Mouse (Mus musculus): ENCODE measurements around the gene Ccdc17. TPM values are rescaled to one million over a fixed set of nuclear protein-coding genes. Genes with fewer than 3 reads are reported as not detected.

Ccdc17 gene
- total RNA-seq (2021): 10.0 and 11.0 TPM in 2 replicates
- long read RNA-seq, experiment 1, partial matches to known transcripts: 8 of 11 reads
- long read RNA-seq, experiment 1, other reads (novel, unspliced or antisense): 3 of 11 reads
- long read RNA-seq, experiment 2, partial matches to known transcripts: 6 of 8 reads
- long read RNA-seq, experiment 2, other reads (novel, unspliced or antisense): 2 of 8 reads

DNA sequence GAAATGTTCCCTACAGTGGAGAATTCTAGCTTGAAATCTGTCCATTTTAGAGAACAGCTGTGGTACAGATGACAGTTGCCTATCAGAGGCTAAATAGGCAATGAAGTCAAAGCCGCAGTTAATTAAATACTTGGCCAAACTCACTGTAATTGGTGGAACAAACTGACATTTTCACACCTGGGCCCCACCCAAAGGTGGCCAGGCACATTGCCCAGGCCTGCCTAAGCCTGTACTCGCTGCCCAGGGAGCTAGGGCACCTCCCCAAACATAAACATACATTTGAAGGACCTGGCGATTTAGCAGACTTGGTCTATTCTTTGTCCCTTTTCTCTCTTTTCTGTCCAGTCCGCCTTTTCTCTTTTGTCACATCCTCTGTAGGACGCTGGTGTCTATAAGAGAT, at the start of gene Ccdc17:
Gene Ccdc17 (plus strand): TSS at position 276 of the 400 bp plus-strand sequence.
- no peak for DNase-seq

DNA sequence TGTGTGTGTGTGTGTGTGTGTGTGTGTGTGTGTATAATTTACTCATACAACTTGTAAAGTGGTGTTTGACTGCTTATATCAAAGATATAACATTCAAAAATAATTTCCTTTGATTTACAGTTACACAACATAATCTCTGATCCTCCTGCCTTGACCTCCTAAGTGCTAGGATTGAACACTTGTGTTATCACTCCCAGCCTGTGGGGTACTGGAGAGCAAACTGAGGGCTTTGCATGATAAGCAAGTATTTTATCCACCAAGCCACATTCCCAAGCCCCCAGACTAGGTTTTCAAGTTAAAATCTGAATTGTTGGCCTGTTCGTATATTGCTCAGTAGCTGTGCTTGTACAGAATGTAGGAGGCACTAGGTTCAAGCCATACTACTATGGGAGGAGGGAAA, 46.0 kb upstream of the Ccdc17 start:
- no peak for DNase-seq

DNA sequence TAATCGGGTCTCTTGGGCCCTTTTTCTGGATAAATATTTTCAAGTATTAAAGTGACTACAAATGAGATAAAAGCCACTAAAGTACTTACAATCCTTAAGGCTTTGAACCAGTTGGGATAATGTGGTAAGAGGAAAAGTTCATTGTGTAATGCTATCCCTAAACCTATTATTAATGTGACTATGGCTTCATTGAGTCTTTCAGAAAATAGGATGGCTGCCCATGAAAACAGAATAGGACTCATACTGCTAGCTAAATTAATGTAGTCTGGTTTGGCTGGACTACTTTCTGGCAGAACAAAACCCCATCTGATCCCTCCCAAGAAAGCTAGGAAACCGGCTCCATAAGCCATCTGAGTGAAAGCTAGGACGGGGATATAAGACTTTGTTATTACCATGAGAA, 43.4 kb upstream of the Ccdc17 start:
- DNase-seq: no peak

DNA sequence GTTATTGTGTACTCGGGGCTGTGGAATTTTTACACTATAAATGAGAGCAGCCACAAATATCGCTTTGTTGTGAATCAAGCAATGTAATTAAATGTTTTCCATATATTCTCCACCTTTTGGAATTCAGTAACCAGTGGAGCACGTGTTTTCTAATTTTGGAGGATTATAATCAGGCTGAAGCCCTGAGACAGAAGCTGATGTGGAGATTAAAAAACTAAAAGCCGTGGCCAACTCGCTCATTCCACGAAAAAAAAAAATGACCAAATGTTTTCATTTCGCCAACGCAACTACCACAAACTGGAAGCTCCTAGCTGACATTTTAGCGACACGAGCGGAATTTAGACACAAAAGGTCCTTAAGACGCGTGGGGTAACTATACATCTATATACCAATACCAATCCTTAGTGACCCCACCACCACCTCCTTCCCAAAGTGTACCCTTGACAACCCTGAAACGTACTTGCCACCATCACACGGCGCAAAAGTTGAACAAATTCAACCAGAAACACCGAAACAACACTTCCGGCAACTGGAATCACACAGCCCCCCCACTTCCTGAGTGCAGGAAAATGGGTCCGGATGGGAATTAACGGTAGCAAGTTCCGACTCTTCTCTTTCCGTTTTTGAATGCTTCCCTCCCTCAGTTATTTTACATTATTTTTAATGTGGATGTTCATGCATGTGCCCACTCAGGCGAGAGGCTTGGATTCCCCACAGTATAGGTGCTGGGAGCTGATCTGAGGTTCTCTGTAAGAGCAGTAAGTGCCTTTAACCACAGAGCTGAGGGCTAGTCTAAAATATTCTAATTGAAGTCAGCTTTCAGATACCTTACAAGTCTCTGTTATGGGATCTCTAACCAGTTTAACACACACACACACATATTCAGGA, 40.8 kb upstream of the Ccdc17 start, which contains the start of gene Tmem69:
Gene Tmem69 (minus strand): TSS at position 524 of the 888 bp plus-strand sequence.
- DNase-seq: peak; percentile 91

DNA sequence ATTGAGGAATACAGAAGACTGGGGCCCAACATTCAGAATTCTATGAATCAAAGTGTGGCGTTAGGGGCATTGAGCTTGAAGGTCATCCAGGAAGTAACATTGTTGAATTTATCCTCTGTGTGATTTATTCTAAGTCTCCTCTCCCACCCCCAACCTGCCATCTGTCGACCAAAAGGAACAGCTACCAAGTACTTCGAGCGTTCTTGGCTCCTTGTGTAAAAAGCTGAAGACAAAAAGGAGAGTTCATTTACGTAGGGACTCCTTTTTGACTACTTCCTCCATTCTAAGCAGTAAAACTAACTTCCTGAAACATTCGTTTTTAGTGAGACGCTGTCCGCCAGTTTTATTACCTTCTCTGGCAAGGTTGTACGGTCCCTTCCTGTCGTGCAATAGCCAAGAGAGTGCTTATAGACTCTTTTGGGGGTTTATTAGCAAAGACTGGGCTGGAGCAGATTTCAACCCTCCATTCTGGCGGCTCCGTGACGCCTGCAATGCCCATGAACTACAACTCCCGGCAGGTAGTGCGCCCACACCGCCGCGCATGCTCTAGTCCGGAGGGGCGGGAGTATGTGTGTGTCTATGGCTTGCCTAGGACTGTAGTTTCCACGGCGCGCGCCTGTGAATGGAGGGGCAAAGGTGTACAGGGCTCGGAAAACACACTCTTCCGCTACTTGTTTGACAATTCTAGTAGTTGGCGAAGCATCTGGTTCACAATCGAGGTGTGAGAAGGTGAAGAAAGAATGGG, 39.7 kb upstream of the Ccdc17 start:
- DNase-seq: peak; percentile 96

DNA sequence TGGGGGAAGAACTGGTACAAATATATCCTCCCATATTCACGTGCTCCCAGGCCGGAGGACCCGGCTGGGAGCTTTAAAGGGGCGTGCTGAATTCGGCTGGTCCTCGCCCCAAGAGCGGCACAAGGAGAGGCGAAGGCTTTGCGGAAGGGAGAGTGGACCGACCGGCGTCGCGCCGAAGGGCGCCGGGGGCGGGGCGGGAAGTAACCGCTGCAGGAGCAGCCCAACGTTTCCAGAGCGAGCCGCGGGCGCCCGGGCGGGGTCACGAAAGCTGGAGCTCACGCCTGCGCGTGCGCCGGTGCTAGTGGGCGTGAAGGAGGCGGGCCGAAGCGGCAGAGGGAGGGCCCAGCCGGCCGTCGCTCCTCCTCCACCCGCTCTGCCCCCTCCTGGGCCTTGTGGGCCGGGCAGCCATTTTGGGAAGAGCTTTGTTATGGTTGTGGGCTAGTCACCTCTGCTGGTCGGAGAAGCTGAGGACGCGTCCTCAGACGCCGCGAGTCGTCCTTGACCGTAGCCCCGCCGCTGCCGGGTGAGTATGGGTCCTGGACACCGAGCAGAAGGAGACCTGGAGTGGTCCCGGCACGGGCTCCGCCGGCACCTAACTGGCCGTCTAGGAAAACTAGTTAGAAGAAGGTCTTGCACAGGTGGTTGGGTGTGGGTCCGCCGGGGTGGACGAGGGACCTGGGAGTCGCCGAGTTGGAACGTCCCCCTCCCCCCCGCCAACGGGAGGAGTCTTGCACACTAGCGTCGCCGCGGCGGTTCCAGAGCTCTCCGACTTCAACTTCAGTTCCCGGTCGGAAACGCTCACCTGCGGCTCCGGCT, 38.9 kb upstream of the Ccdc17 start, which contains the start of gene Gpbp1l1:
Gene Gpbp1l1 (plus strand): TSS at position 353 of the 816 bp plus-strand sequence.
- DNase-seq: peak; percentile 99

DNA sequence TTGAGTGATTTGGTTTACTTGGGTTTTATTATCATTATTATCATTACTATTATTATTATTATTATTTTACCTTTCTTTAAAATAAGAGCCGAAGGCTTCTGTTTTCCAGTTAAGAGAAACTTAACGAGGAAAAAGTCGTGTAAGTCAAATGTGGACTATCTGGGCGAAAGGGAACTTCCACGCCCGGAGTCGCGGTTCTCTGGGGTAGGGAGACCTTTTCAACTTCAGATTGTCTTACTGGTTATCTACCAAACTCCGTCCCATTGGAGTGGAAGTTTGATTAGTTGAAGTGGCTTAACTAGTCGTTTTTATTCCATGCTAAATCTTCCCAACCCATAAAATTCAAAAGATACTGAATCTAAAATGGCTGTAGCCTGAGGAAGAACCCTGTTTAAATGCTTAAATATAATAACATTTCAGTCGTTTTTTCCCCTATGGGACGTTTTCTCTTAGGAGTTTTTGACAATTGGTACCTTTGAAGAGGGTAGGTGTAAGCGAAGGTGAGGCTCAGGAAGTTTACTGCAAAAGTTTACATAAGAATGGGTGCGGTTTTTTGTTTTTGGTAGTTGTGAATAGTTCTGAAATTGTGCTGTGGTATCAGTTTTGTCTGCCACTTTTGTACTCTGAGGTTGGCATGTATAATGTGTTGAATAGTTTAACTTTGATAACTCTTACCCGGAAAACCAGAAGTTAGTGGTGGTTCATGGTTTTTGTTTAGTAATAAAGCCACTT, 38.1 kb upstream of the Ccdc17 start:
- peak; percentile 34 for DNase-seq

DNA sequence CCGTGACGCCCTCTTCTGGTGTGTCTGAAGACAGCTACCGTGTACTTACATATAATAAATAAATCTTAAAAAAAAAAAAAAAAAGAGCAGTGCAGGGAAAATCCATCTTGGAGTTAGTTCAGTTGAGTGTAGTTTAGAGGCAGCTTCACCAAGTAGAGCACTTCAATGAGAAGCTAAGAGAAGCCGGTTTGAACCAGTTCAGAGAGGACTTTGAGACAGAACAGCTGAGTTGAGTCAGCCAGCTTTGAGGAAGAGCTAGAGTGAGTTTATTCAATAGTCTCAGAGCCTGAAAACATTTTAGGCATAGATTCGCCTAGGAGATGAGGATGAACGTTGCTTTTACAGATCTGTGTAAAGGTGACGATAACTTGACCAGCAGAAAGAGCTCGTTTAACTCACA, 661 bp upstream of the Ccdc17 start:
- DNase-seq: no peak

DNA sequence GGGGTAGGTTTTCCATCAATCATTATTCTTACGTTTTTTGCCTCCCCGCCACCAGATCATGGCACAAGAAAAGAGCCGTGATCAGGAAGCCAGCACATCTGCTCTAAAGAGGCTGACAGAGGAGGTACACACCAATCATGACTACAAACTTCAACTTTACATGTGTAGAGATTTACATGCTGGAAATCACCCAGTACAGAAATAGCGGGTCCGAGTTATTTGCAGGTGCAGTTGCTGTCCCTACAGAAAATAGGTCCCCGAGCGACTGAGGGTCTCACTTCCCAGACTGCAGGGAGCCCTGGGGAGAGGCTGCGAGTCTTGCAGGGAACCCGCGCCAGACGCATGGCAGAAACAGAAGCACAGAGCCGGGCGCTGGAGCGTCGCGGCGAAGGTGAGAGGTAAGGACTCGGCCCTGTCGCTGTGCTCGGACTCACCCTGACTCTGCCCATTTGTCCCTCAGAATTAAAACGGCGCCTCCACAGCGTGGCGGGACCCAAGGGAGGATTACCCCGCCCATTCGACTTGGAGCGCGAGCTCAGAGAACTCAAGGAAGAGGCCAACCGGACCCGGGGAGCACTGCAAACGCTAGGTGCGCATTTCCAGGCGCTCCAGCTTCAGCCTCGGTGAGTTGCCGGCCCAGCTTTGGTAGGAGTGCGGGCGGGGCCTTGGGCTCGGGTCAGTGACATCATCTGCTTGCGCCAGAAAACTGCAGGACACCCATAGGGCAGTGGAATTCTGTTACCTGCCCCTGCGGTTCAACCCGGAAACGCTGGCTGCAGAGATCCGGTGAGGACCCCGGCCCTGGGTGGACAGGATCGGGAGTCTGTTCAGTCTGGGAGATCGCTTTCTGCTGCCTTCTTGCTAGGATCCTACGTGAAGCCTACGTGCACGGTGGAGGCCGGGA, 776 bp downstream of the Ccdc17 start:
- DNase-seq: peak; percentile 96

DNA sequence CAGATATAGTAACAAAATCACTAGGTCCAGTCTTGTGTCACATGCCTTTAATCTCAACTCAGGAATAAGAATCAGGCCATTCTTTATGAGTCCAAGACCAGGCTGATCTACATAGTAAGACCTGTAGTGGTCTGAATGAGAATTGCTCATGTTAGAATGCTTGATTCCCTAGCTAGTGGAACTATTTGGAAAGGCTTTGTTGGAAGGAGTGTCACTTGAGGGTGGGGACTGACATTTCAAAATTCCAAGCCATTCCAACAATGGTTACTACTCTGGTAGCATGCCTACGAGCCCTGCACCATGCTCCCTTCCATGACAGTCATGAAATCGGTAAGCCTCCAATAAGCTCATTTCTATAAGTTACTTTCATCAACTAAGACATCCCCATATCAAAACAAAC, 16.2 kb downstream of the Ccdc17 start:
- no peak for DNase-seq

DNA sequence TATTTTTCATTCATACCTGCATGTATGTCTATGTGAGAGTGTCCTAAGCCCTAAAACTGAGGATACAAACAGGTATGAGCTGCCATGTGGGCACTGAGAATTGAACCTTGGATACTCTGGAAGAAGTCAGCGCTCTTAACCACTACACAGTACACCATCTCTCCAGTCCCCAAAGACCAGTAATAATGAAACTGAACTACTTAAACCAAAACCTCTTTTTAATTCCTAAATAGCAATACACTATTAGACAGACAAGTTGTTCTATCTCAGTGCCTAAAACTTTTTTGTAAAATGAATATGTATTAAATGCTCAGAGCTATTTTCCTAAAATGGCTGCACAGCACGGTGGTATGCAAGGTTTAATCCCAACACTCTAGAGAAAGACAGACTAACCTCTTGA, 18.8 kb downstream of the Ccdc17 start:
- DNase-seq: no peak

DNA sequence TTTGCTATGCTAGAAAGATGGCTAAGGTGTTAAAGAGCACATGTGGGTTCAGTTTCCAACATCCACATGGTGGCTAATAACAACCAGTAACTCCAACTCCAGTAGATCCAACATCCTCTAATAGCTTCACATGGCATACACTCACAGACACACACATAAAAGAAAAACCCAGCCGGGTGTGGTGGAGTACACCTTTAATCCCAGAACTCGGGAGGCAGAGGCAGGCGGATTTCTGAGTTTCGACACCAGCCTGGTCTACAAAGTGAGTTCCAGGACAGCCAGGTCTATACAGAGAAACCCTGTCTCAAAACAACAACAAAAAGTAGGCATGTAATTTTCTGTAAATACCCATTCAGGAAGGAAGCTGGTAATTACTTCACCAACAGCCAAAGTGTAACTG, 28.4 kb downstream of the Ccdc17 start:
- no peak for DNase-seq

DNA sequence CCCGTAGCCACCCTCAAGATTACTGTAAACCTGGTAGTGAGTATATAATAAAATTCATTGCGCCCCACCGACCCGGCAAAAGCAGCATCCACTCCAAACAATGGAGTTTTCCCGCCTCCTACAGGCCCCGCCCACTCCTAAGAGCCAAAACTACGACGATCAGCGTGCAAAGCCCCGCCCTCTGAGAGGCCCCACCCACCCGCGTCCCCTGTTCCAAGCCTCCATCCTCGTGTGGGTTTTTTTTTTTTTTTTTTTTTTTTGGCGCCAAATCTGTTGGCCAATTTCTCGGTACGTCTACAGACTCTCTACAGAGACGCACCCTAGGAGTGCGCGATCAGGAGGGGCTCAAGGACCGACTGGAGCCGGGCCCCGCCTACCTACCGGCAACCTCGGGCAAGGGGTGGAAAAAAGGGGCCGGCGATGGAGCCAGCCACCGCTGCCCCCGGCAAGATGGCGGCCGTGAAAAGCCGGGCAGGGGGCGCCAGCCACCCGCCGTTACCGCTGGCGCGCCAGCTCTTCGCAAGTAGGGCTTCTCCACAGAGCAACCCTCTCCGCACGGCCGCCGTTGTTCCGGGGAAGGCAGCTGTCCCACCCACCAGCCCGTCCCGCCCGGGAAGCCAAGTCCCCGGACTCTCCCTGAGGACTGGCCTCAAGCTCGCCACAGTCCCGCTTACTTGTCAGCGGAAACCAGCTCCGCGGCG, 30.4 kb downstream of the Ccdc17 start:
- DNase-seq: peak; percentile 89

DNA sequence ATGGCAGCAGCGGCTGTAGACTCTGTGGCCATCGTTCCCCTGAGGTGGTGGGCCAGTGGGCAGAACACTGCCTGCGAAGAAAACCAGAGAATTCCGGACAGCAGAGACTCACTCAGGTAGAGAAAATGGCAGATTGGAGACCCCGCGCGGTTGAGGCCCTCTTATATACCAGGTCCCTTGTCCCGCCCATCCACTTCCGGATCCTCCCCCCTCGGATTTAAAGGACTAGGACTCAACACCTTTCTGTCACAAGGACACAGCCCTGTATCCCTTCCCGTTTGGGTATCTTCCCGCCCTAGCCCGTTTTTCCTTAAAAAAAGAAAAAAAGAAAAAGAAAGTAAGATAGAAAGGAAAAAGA, 30.9 kb downstream of the Ccdc17 start:
- peak; percentile 95 for DNase-seq

DNA sequence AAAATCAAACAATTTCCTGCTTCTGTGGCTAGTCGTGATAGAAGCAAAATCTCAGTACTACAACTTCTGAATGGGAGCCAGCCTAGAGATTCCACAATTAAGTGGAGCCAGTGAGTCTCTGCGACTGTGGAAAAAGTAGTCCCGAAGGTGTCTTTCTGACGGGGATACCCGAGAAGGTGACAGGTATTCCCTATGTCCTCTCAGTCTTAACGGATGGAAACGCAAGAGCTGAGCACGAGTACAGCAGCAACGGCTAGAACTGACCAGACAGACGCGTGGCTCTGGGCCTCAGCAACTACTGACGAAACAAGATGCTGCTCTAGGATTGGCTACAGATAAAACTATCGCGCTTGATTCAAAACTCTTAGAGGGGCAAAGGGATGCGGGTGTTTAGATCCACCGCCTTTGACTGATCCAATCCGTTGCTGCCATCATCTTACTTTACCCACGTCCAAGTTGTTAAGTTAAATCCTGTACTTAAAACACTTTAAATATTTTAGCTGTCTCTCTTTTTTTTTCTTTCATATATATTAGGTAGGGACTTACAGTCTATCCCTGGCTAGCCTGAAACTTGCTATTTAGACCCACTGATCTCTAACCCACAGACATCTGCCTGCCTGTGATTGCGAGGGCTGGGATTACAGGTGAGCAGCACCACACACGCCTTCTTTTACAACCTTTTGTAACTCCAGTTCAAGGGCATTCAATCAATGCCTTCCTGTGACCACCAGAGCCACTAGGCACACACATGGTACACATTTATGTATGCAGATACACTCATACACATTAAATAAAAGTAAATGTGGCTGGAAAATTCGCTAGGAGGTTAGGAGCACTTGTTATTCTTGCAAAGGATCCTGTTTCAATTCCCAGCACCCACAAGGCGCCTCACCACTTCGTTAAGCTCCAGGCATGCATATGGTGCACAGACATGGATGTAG, 31.5 kb downstream of the Ccdc17 start, which contains the start of gene Nasp:
Gene Nasp (minus strand): TSS at position 220 of the 941 bp plus-strand sequence.
- DNase-seq: peak; percentile 85

DNA sequence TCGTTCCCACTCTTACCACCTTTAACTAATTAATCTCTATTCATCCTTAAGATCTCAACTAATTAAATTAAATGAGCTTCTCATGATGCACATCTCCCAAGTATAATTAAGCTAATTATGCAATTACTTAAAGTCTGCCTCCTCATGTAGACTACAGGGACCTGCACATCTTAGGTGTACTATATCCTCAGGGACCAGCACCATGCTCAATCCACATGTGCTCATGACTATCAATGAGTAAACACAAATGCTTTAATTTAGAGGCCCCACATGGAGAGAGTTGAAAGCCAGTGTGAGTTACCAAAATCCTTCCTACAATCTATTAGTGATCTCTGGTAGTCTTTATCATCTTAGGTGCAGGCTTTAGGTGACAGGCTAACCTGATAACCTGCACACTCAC, 38.7 kb downstream of the Ccdc17 start:
- DNase-seq: no peak

DNA sequence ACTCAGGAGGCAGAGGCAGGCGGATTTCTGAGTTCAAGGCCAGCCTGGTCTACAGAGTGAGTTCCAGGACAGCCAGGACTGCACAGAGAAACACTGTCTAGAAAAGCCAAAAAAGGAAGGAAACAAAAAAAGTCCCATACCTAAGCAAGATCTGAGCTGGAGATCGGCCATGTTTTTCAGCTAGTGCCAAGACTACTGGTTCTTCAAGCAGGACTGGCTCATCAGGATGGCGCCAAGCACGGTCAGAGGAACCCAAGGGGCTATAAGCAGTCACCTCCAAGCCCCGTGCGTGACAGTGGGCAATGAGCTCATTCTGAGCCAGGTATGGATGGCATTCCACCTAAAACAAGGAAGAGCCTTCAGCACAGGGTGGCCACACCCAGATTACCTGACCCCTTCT, 42.4 kb downstream of the Ccdc17 start:
- DNase-seq: no peak

DNA sequence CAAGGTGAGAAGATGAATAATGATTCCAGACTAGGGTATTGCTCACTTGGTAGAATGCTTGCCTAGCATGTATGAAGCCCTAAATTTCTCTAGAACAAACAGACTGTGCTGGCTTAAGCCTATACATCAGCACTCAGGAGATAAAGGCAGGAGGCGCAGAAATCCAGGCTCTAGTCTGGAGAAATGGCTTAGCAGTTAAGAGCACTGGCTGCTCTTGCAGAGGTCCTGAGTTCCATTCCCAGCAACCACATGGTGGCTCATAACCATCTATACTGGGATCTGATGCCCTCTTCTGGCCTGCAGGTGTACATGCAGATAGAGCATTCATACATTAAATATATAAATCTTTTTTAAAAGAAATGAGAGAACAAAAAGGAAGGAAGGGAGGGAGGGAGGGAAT, 45.6 kb downstream of the Ccdc17 start:
- DNase-seq: no peak

Data from adrenal gland, postnatal 14 days (tissue).